Mouse (Mus musculus): ENCODE measurements around the gene Mob4.

DNA sequence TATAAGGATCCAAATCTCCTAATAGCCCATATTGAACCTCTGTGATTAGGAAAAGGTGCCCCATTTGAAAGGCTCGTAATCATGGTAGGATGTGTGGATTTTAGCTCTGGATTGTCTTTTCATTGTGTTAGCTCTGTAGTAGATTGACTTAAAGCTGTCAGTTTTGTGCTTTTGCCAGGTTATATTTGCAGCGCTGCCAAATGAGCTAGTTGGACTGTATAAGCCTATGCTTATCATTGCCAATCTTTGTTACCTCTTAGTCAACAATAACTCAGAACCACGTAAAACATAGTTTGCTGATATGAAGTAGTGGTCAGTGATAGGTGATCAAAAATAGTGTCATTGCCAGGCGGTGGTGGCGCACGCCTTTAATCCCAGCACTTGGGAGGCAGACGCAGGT lies 14.5 kb downstream of the Mob4 start:
- TF ChIP-seq CTCF (IDR thresholded peaks at IDR 0.05; ENCODE audit: insufficient read depth, low read length), result no peak
- no peak for TF ChIP-seq POLR2A (IDR thresholded peaks at IDR 0.05; ENCODE audit: borderline replicate concordance, extremely low read depth, low read depth, low read length)

Measured in lung, adult 2 months (tissue).